Mouse (Mus musculus): Measurements from ENCODE around the gene Tmem39a. TPM values are rescaled to one million over a fixed set of nuclear protein-coding genes. Genes with fewer than 3 reads are reported as not detected.

Gene Tmem39a
- polyA plus RNA-seq, 1 experiment from 2014 or later: 18.4 TPM

DNA sequence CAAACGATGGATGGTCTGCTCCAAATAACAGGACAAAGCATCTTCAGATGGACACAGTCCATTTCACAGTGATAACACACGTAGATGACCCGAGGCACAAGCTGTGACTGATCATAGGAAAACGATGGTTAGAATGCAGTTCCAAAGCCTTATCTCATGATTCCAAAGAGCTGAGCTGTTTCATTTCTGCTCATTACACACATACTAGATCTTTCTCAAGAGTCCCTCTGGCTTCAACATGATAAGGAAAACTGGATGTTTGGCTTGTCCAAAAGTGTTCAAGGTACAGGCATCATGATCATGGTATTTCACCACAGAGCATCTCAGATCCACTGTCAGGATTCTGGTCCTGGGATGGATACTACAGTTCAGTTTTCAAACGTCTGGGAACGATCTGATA, 32.2 kb upstream of the Tmem39a start:
- DNase-seq: no peak
- no peak overlapping the region for H3K4me2 ChIP-seq (ENCODE audit: low read depth, low read length)
- no peak overlapping the region for H3K4me3 ChIP-seq (ENCODE audit: low read depth, low read length)
- peaks cover 18% of the 10 kb centered on the region; the same call in 1 of the 2 replicates for H3K36me3 ChIP-seq (replicated peaks; ENCODE audit: insufficient read depth, low read length)
- TF ChIP-seq CTCF (IDR thresholded peaks at IDR 0.05; ENCODE audit: low read depth): no peak
- no peak for TF ChIP-seq EP300 (IDR thresholded peaks at IDR 0.05; ENCODE audit: low read depth)
- H3K4me1 ChIP-seq (ENCODE audit: insufficient read depth): peaks cover 8% of the 10 kb centered on the region
- H3K27ac ChIP-seq (ENCODE audit: low read depth): no peak overlapping the region
- no peaks in the 10 kb centered on the region for H3K27me3 ChIP-seq (ENCODE audit: insufficient read depth, low read length)
- ATAC-seq: no peak
- 78% methylated on average over 6 of the region's 6 CpGs for WGBS (ENCODE audit: insufficient replicate concordance)
- no peaks in the 10 kb centered on the region for H3K9me3 ChIP-seq (ENCODE audit: low read length)
- no peak overlapping the region for H3K9ac ChIP-seq (replicated peaks)

DNA sequence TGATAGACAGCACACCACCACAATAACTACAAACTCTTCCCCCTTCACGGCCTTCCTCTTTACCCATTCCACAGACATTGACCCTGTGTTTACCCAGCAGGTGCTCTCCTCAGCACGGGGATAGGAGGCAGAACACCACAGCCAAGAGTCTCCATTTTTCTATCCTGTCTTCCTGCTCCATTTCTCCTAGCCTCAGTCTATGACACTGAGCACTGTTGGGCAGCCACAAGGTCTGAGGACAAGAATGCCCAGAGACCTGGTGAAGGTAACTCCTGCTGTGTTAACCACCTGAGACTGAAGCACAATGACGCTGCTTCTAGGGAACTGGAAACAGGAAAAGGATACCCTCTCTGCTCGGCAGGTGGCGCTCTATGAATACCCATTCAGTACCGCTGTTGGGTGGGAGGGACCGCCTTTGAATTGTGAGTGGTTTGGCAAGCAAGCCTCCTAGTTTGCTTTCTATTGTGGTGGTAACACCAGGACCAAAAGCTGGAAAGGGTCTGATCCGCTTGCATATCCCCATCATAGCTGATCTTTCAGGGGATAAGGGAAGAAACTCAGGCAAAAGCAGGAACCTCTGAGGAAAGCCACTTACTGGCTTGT, 21.9 kb upstream of the Tmem39a start:
- 39% methylated on average over 8 of the region's 8 CpGs for WGBS (ENCODE audit: insufficient replicate concordance)

DNA sequence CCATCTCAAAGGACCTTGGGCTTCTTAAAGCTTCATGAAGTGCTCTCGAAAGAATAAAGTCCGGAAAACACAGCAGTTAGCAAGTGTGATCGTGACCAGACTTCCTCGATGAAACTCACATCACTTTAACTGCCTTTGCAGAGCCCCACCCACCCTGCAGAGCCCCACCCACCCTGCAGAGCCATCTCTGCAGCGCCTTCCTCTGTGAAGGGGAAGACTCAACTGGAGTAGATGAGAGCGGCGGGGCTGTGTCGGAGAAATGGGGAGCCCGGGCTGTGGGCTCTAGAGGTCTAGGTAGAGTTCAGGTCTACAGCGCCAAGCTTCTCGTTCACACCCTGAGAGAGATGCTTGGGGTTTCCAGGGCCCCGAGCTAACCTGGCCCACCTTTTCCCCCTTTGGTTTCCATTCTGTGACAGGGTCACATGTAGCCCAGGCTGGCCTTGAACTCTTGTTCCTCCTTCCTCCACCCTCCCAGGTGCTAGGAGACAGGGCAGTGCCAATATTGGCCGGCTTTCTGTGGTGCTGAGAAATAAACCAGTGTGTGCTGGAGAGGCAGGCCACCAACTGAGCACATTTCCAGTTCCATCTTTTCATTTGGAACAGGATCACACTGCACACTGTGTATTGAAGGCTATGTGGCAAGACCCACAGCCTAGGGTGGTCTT, 19.6 kb upstream of the Tmem39a start:
- no peaks in the 10 kb centered on the region for H3K9me3 ChIP-seq (ENCODE audit: low read length)
- no peak overlapping the region for H3K4me3 ChIP-seq (ENCODE audit: low read depth, low read length)
- 74% methylated on average over 12 of the region's 13 CpGs for WGBS (ENCODE audit: insufficient replicate concordance)
- H3K27ac ChIP-seq (ENCODE audit: low read depth): no peak overlapping the region
- H3K9ac ChIP-seq (replicated peaks): no peak overlapping the region
- H3K27me3 ChIP-seq (ENCODE audit: insufficient read depth, low read length): no peaks in the 10 kb centered on the region
- TF ChIP-seq CTCF (IDR thresholded peaks at IDR 0.05; ENCODE audit: low read depth) (no peak), EP300 (IDR thresholded peaks at IDR 0.05; ENCODE audit: low read depth) (no peak)
- ATAC-seq: no peak
- no peak for DNase-seq
- H3K4me1 ChIP-seq (ENCODE audit: insufficient read depth): no peaks in the 10 kb centered on the region
- H3K36me3 ChIP-seq (replicated peaks; ENCODE audit: insufficient read depth, low read length): peaks cover 10% of the 10 kb centered on the region
- H3K4me2 ChIP-seq (ENCODE audit: low read depth, low read length): no peak overlapping the region

More for the DNA sequence above, 21.9 kb upstream of the Tmem39a start:
- ATAC-seq (peak; percentile 61), DNase-seq (peak; percentile 83)
- no peaks in the 10 kb centered on the region for H3K27me3 ChIP-seq (ENCODE audit: insufficient read depth, low read length)
- no peak for TF ChIP-seq EP300 (IDR thresholded peaks at IDR 0.05; ENCODE audit: low read depth)
- peak; percentile 93 for TF ChIP-seq CTCF (IDR thresholded peaks at IDR 0.05; ENCODE audit: low read depth)
- H3K9ac ChIP-seq (replicated peaks): no peak overlapping the region
- H3K36me3 ChIP-seq (replicated peaks; ENCODE audit: insufficient read depth, low read length): peaks cover 2% of the 10 kb centered on the region; the same call in 1 of the 2 replicates
- H3K27ac ChIP-seq (ENCODE audit: low read depth): no peak overlapping the region
- no peak overlapping the region for H3K4me2 ChIP-seq (ENCODE audit: low read depth, low read length)
- H3K9me3 ChIP-seq (ENCODE audit: low read length): no peaks in the 10 kb centered on the region
- no peak overlapping the region for H3K4me3 ChIP-seq (ENCODE audit: low read depth, low read length)
- no peaks in the 10 kb centered on the region for H3K4me1 ChIP-seq (ENCODE audit: insufficient read depth)

DNA sequence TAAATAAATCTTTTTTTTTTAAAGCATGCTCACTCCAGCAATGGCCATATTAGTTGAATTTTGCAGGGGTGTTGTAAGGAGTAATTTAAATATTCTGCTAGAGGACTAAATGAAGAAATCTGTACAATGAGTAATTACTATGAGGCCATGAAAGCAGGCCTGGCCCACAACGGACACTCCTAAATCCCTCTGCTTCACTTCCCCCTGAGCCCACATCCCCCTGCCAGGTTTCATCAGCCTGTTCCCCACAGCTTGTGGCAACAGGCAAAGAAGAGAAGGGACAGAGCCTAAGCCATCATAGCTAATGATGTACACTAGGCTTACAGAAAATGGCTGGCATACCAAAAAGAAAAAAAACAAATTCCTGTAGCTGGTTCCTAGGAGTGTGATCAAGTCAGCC, 10.5 kb upstream of the Tmem39a start:
- peaks cover 11% of the 10 kb centered on the region for H3K36me3 ChIP-seq (replicated peaks; ENCODE audit: insufficient read depth, low read length)
- no peaks in the 10 kb centered on the region for H3K27me3 ChIP-seq (ENCODE audit: insufficient read depth, low read length)
- 65% methylated on average over 1 of the region's 1 CpGs for WGBS (ENCODE audit: insufficient replicate concordance)
- H3K9ac ChIP-seq (replicated peaks): no peak overlapping the region
- no peak overlapping the region for H3K4me2 ChIP-seq (ENCODE audit: low read depth, low read length)
- no peak for TF ChIP-seq CTCF (IDR thresholded peaks at IDR 0.05; ENCODE audit: low read depth)
- no peak for TF ChIP-seq EP300 (IDR thresholded peaks at IDR 0.05; ENCODE audit: low read depth)
- no peak overlapping the region for H3K4me3 ChIP-seq (ENCODE audit: low read depth, low read length)
- DNase-seq (no peak), ATAC-seq (no peak)
- H3K27ac ChIP-seq (ENCODE audit: low read depth): no peak overlapping the region
- H3K4me1 ChIP-seq (ENCODE audit: insufficient read depth): peaks cover 9% of the 10 kb centered on the region; the same call in 1 of the 2 replicates
- no peaks in the 10 kb centered on the region for H3K9me3 ChIP-seq (ENCODE audit: low read length)

- Histone ChIP-seq H3K4me3 (ENCODE audit: low read depth, low read length) (peak within 1 kb of the TSS; percentile 78), H3K4me1 (ENCODE audit: insufficient read depth) (peaks cover 9% of the 10 kb centered on the region; the same call in 1 of the 2 replicates), H3K9me3 (ENCODE audit: low read length) (no peaks in the 10 kb centered on the region), H3K27me3 (ENCODE audit: insufficient read depth, low read length) (no peaks in the 10 kb centered on the region), H3K36me3 (replicated peaks; ENCODE audit: insufficient read depth, low read length) (peaks cover 11% of the 10 kb centered on the region; the same call in 1 of the 2 replicates), H3K4me2 (ENCODE audit: low read depth, low read length) (peak within 1 kb of the TSS; percentile 95), H3K27ac (ENCODE audit: low read depth) (no peak within 1 kb of the TSS), H3K9ac (replicated peaks) (peak within 1 kb of the TSS; percentile 73)
- TF ChIP-seq EP300 (IDR thresholded peaks at IDR 0.05; ENCODE audit: low read depth) (no peak), CTCF (IDR thresholded peaks at IDR 0.05; ENCODE audit: low read depth) (no peak)
- WGBS (ENCODE audit: insufficient replicate concordance): 3% methylated on average over 54 of the region's 54 CpGs
- DNase-seq: peak; percentile 79
- ATAC-seq: peak; percentile 91
Measured at GRCm38 (mm10) chr16:38549479-38550396, 8.8 kb upstream of the Tmem39a start, which contains the start of gene Poglut1. Gene Poglut1, minus strand, starts transcription at chr16:38550258.

DNA sequence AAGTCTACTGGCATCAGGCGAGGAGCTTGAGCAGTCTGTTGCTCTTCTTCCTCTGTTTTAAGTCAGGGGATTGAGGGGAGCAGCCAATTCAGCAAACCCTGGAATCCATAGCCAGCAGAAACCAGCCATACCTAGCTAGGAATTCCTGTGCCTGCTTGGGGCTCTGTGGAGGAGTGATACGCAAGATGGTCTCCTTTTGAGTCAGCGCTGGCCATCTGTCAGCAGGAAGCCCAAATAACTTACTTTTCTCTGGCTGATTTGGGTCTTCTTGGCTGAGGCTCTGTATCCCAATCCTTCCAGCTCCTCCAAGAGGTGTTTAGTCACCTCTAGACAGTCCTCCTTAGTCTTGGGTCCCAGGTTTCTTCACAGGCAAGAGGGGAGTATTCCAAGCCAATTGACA, 2.5 kb upstream of the Tmem39a start:
- no peak overlapping the region for H3K27ac ChIP-seq (ENCODE audit: low read depth)
- no peak overlapping the region for H3K4me3 ChIP-seq (ENCODE audit: low read depth, low read length)
- H3K27me3 ChIP-seq (ENCODE audit: insufficient read depth, low read length): no peaks in the 10 kb centered on the region
- H3K4me2 ChIP-seq (ENCODE audit: low read depth, low read length): no peak overlapping the region
- H3K36me3 ChIP-seq (replicated peaks; ENCODE audit: insufficient read depth, low read length): no peaks in the 10 kb centered on the region
- ATAC-seq (no peak), DNase-seq (no peak)
- no peaks in the 10 kb centered on the region for H3K4me1 ChIP-seq (ENCODE audit: insufficient read depth)
- no peaks in the 10 kb centered on the region for H3K9me3 ChIP-seq (ENCODE audit: low read length)
- no peak overlapping the region for H3K9ac ChIP-seq (replicated peaks)
- TF ChIP-seq EP300 (IDR thresholded peaks at IDR 0.05; ENCODE audit: low read depth) (no peak), CTCF (IDR thresholded peaks at IDR 0.05; ENCODE audit: low read depth) (no peak)
- WGBS (ENCODE audit: insufficient replicate concordance): 78% methylated on average over 3 of the region's 3 CpGs
